Mouse (Mus musculus): ENCODE results near the gene Gm48551. TPM values are rescaled to one million over a fixed set of nuclear protein-coding genes. Genes with fewer than 3 reads are reported as not detected.
A peak's percentile ranks its signal among the peaks of the same experiment; 100 is the strongest.

Gm48551 gene
- polyA plus RNA-seq, 1 experiment from 2014 or later = 3.8 TPM

- H3K4me3 ChIP-seq (ENCODE audit: low read length) = no peak overlapping the region
- peak overlapping the region; percentile 65 for H3K27ac ChIP-seq (ENCODE audit: low read depth, low read length)
- H3K27me3 ChIP-seq (ENCODE audit: control insufficient read depth, insufficient read depth, low read length) = no peaks in the 10 kb centered on the region
- H3K4me1 ChIP-seq (ENCODE audit: control insufficient read depth, insufficient read depth, low read length) = peaks cover 96% of the 10 kb centered on the region
- H3K9me3 ChIP-seq (ENCODE audit: control insufficient read depth, low read length) = no peaks in the 10 kb centered on the region
- H3K9ac ChIP-seq (ENCODE audit: low read depth, low read length) = no peak overlapping the region
- no peak for ATAC-seq (ENCODE audit: low FRiP score, low TSS enrichment)
- H3K4me2 ChIP-seq (replicated peaks; ENCODE audit: low read depth, low read length) = no peak overlapping the region
- peaks cover 10% of the 10 kb centered on the region; the same call in 1 of the 2 replicates for H3K36me3 ChIP-seq (ENCODE audit: control insufficient read depth, insufficient read depth, low read length)
- 63% methylated on average over 18 of the region's 18 CpGs for WGBS
Measured at GRCm38 (mm10) chr10:81411471-81412400, 27.5 kb downstream of the Gm48551 start.

- no peak overlapping the region for H3K9ac ChIP-seq (ENCODE audit: low read depth, low read length)
- ATAC-seq (ENCODE audit: low FRiP score, low TSS enrichment) = no peak
- WGBS = 74% methylated on average over 16 of the region's 16 CpGs
- H3K36me3 ChIP-seq (ENCODE audit: control insufficient read depth, insufficient read depth, low read length) = peaks cover 5% of the 10 kb centered on the region; the same call in 1 of the 2 replicates
- H3K9me3 ChIP-seq (ENCODE audit: control insufficient read depth, low read length) = no peaks in the 10 kb centered on the region
- H3K27me3 ChIP-seq (ENCODE audit: control insufficient read depth, insufficient read depth, low read length) = no peaks in the 10 kb centered on the region
- no peak overlapping the region for H3K4me2 ChIP-seq (replicated peaks; ENCODE audit: low read depth, low read length)
- peaks cover 96% of the 10 kb centered on the region for H3K4me1 ChIP-seq (ENCODE audit: control insufficient read depth, insufficient read depth, low read length)
- no peak overlapping the region for H3K4me3 ChIP-seq (ENCODE audit: low read length)
- H3K27ac ChIP-seq (ENCODE audit: low read depth, low read length) = peak overlapping the region; percentile 65; the same call in 1 of the 2 replicates
Measured at GRCm38 (mm10) chr10:81412586-81413309, 28.5 kb downstream of the Gm48551 start.

DNA sequence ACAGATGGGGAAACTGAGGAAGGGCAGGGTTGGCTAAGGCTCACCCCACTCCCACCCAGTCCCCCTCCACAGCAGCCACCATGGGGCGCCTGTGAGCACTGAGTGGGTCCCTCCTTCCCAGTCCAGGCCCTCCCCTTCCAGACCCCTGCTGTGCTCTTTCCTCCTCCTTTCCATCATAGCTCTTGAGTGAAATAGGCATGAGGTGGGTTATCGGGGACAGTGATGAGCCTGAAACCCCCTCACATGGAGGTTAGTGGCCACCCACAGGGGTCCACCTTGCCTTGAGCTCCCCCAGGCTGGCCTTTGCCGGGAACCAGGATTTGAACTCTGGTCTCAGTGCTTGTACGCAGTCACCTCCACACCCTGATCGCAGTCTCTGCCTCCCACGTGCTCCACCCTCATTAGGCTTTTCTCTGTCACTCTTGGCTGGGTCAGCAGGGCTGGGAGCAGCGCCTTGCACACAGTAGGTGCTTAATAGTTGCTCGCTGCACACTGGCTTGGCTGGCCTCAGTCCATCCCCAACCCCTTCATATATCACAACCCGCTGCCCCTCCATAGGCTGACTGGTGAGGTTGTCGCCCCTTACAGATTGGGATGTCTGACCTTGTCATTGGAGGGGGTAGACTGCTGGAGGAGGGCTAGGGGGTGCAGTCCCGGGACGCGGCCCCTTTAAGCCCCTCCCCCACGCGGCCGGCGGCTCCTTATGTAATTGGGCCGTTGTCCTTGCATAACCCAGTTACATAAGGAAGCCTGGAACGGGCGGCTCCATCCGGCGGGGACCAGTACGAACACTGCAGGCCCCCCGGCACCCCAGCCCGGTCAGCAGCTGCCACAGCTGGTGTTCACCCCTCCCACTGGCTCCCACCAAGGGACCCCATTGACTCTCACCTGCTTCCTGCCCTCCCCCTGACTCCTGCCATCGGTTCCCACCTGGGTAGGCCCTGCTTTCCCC is 29.3 kb downstream of the Gm48551 start:
- ATAC-seq (ENCODE audit: low FRiP score, low TSS enrichment) = 0 out of 2 replicates have a peak, but pooled peaks have one; percentile 1
- Histone ChIP-seq H3K27ac (ENCODE audit: low read depth, low read length) (peak overlapping the region; percentile 42; the same call in 1 of the 2 replicates), H3K4me1 (ENCODE audit: control insufficient read depth, insufficient read depth, low read length) (peaks cover 89% of the 10 kb centered on the region), H3K4me2 (replicated peaks; ENCODE audit: low read depth, low read length) (peak overlapping the region; percentile 36), H3K9me3 (ENCODE audit: control insufficient read depth, low read length) (no peaks in the 10 kb centered on the region), H3K9ac (ENCODE audit: low read depth, low read length) (peak overlapping the region; percentile 45), H3K27me3 (ENCODE audit: control insufficient read depth, insufficient read depth, low read length) (no peaks in the 10 kb centered on the region), H3K4me3 (ENCODE audit: low read length) (peak overlapping the region; percentile 14; the same call in 1 of the 2 replicates), H3K36me3 (ENCODE audit: control insufficient read depth, insufficient read depth, low read length) (peaks cover 2% of the 10 kb centered on the region; the same call in 1 of the 2 replicates)
- WGBS = 28% methylated on average over 26 of the region's 26 CpGs

- H3K4me2 ChIP-seq (replicated peaks; ENCODE audit: low read depth, low read length) = no peak overlapping the region
Measured at GRCm38 (mm10) chr10:81414682-81415081, 30.4 kb downstream of the Gm48551 start.

GRCm38 (mm10) chr10:81415146-81415545 is 30.9 kb downstream of the Gm48551 start:
- Histone ChIP-seq H3K9ac (ENCODE audit: low read depth, low read length) (no peak overlapping the region), H3K4me2 (replicated peaks; ENCODE audit: low read depth, low read length) (no peak overlapping the region), H3K4me1 (ENCODE audit: control insufficient read depth, insufficient read depth, low read length) (peaks cover 75% of the 10 kb centered on the region), H3K36me3 (ENCODE audit: control insufficient read depth, insufficient read depth, low read length) (peaks cover 8% of the 10 kb centered on the region; the same call in 1 of the 2 replicates), H3K27ac (ENCODE audit: low read depth, low read length) (no peak overlapping the region), H3K4me3 (ENCODE audit: low read length) (no peak overlapping the region), H3K27me3 (ENCODE audit: control insufficient read depth, insufficient read depth, low read length) (no peaks in the 10 kb centered on the region), H3K9me3 (ENCODE audit: control insufficient read depth, low read length) (no peaks in the 10 kb centered on the region)
- WGBS = 81% methylated on average over 5 of the region's 5 CpGs
- no peak for ATAC-seq (ENCODE audit: low FRiP score, low TSS enrichment)

More at GRCm38 (mm10) chr10:81414682-81415081, 30.4 kb downstream of the Gm48551 start:
- Histone ChIP-seq H3K4me3 (ENCODE audit: low read length) (no peak overlapping the region), H3K27ac (ENCODE audit: low read depth, low read length) (peak overlapping the region; percentile 42; the same call in 1 of the 2 replicates), H3K27me3 (ENCODE audit: control insufficient read depth, insufficient read depth, low read length) (no peaks in the 10 kb centered on the region), H3K9me3 (ENCODE audit: control insufficient read depth, low read length) (no peaks in the 10 kb centered on the region), H3K4me1 (ENCODE audit: control insufficient read depth, insufficient read depth, low read length) (peaks cover 80% of the 10 kb centered on the region), H3K9ac (ENCODE audit: low read depth, low read length) (no peak overlapping the region), H3K36me3 (ENCODE audit: control insufficient read depth, insufficient read depth, low read length) (peaks cover 4% of the 10 kb centered on the region; the same call in 1 of the 2 replicates)
- ATAC-seq (ENCODE audit: low FRiP score, low TSS enrichment) = no peak

GRCm38 (mm10) chr10:81415549-81416310 is 31.5 kb downstream of the Gm48551 start:
- Histone ChIP-seq H3K27me3 (ENCODE audit: control insufficient read depth, insufficient read depth, low read length) (no peaks in the 10 kb centered on the region), H3K9me3 (ENCODE audit: control insufficient read depth, low read length) (no peaks in the 10 kb centered on the region), H3K4me1 (ENCODE audit: control insufficient read depth, insufficient read depth, low read length) (peaks cover 69% of the 10 kb centered on the region), H3K4me3 (ENCODE audit: low read length) (no peak overlapping the region), H3K9ac (ENCODE audit: low read depth, low read length) (no peak overlapping the region), H3K36me3 (ENCODE audit: control insufficient read depth, insufficient read depth, low read length) (peaks cover 11% of the 10 kb centered on the region; the same call in 1 of the 2 replicates), H3K4me2 (replicated peaks; ENCODE audit: low read depth, low read length) (no peak overlapping the region), H3K27ac (ENCODE audit: low read depth, low read length) (peak overlapping the region; percentile 30; the same call in 1 of the 2 replicates)
- ATAC-seq (ENCODE audit: low FRiP score, low TSS enrichment) = no peak
- WGBS = 62% methylated on average over 17 of the region's 17 CpGs

DNA sequence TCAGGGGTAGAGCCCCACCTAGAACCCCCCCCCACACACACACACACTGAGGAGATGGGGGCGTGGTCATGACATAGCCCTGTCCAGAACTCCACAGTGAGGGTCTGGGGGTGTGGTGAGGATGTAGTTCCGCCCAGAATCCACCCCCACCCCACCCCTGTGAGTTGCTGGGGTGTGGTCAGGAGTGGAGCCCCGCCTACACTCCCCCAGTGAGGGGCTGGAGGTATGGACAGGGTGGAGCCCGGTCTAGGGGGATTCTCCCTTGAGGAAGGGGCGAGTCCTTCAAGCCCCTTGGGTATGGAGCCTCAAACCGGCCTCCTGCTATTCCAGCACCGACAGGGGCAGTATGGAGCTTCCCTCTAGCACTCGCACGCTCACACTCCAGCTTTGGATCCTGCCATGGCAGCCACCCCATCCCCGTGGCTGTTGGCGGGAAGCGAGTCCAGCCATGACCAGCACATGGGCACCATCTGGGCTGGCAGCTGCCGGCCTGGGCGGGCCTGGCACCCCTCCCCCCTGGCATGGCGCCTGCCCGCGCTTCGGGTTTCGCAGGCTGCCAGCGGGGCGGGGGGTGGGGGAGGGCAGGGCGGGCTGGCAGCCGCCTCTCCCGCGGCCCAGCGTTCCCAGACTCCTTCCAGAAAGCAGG is 32.4 kb downstream of the Gm48551 start:
- Histone ChIP-seq H3K4me2 (replicated peaks; ENCODE audit: low read depth, low read length) (peak overlapping the region; percentile 51), H3K27ac (ENCODE audit: low read depth, low read length) (peak overlapping the region; percentile 57; the same call in 1 of the 2 replicates), H3K9me3 (ENCODE audit: control insufficient read depth, low read length) (no peaks in the 10 kb centered on the region), H3K4me1 (ENCODE audit: control insufficient read depth, insufficient read depth, low read length) (peaks cover 60% of the 10 kb centered on the region), H3K4me3 (ENCODE audit: low read length) (peak overlapping the region; percentile 30), H3K9ac (ENCODE audit: low read depth, low read length) (peak overlapping the region; percentile 47), H3K36me3 (ENCODE audit: control insufficient read depth, insufficient read depth, low read length) (peaks cover 11% of the 10 kb centered on the region; the same call in 1 of the 2 replicates), H3K27me3 (ENCODE audit: control insufficient read depth, insufficient read depth, low read length) (no peaks in the 10 kb centered on the region)
- ATAC-seq (ENCODE audit: low FRiP score, low TSS enrichment) = peak; percentile 74
- 4% methylated on average over 23 of the region's 26 CpGs for WGBS

Measured in kidney, embryonic 14.5 days (tissue).